Mouse (Mus musculus) kidney, adult 11 months (tissue): ENCODE data around the gene Timm13.
A peak's percentile ranks its signal among the peaks of the same experiment; 100 is the strongest.

Source experiments
- DNase-seq: peaks from one replicate; pipeline ENCODE4 v3.0.0; 2022

The Timm13 gene

DNA sequence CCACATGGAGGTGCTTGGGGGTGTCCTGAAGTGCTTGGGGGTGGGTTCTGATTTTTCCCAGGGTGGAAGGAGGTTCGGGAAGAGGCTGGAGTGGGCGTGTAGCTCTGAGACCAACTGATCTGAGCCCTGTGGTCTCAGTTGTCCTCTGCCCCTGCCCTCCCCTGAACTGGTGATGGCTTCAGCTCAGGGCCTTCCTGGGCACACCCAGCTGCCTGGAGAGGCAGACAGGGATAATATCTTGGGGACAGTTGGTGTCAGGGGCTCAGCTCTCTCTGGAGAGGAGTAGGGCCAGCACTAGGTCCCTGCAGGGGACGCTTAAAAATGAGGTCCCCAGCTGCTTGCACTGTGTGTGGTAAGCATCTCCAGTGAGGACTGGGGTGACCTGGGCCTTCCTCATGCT is 42.9 kb downstream of the Timm13 start:
- DNase-seq: no peak

GRCm38 (mm10) chr10:80857386-80857785 is 43.4 kb downstream of the Timm13 start:
- DNase-seq: no peak

DNA sequence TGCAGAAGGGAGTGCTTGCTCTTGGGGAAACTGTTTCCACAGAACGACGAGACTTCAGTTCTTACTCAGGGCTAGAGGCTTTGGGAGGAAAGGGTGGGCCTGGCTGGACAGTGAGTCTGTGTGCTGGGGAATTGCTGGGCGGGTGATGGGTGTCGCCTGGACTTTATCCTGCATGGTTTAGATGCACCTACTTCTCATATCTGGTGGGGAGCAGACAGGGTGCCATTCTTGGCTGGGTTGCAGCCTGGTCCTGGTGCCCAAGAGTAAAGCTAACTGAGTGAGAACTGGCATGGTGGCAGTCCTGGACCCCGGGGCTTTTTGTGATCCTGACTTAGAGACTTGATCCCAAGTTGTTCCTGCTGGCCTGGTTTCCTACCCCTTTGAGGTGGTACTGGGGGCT is 43.9 kb downstream of the Timm13 start:
- no peak for DNase-seq

DNA sequence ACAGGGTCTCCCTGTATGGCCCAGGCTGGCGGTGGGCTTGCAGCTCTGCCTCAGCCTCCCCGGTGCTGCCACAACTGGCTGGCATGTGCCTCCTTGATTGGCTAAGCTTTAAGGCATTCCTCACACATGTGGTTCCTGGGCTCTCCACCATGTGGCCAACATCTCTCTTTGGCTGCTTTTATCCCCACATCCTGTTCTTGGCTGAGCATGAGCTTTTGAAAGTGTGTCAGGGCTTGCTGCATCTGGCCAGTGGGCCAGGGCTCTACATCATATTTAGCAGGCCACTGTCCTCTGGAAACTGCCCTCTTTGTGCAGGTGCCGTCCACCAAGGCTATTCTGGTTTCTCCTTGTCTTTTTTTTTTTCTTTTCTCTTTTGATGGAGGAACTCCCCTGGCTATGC is 44.5 kb downstream of the Timm13 start:
- no peak for DNase-seq

DNA sequence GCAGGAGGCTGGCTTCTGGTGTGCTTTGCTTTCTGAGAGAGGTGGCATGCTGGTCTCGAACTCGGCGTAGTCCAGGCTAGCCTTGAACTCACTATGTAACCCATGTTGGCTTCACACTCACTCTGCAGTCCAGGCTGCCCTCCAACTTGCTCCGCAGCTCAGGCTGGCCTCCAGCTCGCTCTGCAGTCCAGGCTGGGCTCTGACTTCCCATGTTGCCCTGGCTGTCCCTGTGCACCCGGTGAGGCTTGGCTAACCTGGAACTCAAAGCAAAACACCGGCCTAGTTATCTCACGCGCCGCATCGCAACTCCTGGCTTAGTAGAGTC is 45.1 kb downstream of the Timm13 start:
- no peak for DNase-seq

DNA sequence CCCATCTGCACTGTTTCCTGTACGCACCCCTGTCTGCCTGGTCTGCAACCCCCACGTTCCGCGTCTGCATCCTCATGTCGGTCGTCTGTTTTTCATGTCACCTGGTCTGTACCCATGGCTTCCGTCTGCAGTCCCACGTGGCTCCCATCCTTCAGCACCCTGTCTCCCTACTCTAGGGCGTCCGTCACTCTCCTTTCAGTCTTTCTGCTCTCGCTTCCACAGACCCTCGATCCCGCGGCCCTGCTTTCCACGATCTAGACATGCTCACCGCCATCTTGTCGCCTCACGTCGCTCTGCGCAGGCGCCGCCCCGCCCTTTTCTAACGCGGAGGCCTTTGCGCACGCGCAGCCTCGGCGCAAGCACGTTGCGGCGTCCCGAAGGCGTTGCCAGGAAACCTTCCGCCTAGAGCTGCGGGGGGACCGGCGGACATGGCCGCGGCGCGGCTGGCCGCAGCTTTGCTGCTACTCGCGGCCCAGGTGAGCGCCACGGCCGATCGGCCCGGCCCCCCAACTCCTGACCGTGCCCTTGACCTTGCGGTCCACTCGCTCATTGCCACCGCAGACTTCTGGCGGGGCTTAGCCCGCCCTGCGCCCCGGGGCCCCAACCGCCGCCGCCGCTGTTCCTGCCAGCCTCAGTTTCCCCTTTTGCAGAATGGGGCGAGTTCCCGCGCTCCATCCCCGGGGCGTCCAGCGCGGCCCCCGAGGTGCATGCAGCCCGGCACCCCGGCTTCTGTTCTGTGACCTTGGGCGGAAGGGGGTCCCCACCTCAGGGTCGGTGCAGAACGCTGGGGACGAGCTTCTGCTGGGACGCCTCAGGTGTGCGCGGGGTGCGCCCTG is 45.6 kb downstream of the Timm13 start, which contains the start of the genes Lsm7 and Sppl2b:
TSS of gene Lsm7 (minus strand) at position 297 of the 836 bp plus-strand sequence.
TSS of gene Sppl2b (plus strand) at position 363 of the 836 bp plus-strand sequence.
- peak; percentile 93 for DNase-seq
